Mouse (Mus musculus) hindbrain, embryonic 14.5 days (tissue): Measurements from ENCODE around the gene Fbxl7. TPM values are rescaled to one million over a fixed set of nuclear protein-coding genes. Genes with fewer than 3 reads are reported as not detected.

Source experiments
- ATAC-seq: fragments of 200-750 bp; cut with Nextera tagmentation; 2 replicates; pipeline ENCODE4 v1.8.0; 2017; ENCODE audit warnings: moderate number of reproducible peaks, mild to moderate bottlenecking, moderate TSS enrichment, moderate library complexity; ENCODE audit not compliant: low FRiP score
- DNase-seq: peaks from one replicate; pipeline ENCODE4 v3.0.0-alpha.2; 2015; ENCODE audit warnings: low spot score
- H3K27ac ChIP-seq: fragments of 300-500 bp; sonication (generic); 2 replicates; pipeline ENCODE4 v1.5.1; 2014; ENCODE audit warnings: mild to moderate bottlenecking, moderate library complexity
- H3K27me3 ChIP-seq: fragments of 300-500 bp; sonication (generic); 2 replicates; pipeline ENCODE4 v1.6.1; 2014; ENCODE audit warnings: mild to moderate bottlenecking, low read length, mixed read lengths; ENCODE audit not compliant: control insufficient read depth, insufficient read depth
- H3K36me3 ChIP-seq: fragments of 300-500 bp; sonication (generic); replicated peaks from 2 replicates; pipeline ENCODE4 v1.6.1; 2014; ENCODE audit not compliant: control insufficient read depth, insufficient read depth
- H3K4me1 ChIP-seq: fragments of 300-500 bp; sonication (generic); replicated peaks from 2 replicates; pipeline ENCODE4 v1.6.1; 2014; ENCODE audit warnings: antibody characterized with exemption, low read length, mixed read lengths; ENCODE audit not compliant: control insufficient read depth, insufficient read depth
- H3K4me2 ChIP-seq: fragments of 300-500 bp; sonication (generic); replicated peaks from 2 replicates; pipeline ENCODE4 v1.6.1; 2014; ENCODE audit warnings: mild to moderate bottlenecking, moderate library complexity
- H3K4me3 ChIP-seq: fragments of 300-500 bp; sonication (generic); replicated peaks from 2 replicates; pipeline ENCODE4 v1.5.1; 2014; ENCODE audit warnings: mild to moderate bottlenecking, low read length
- H3K9ac ChIP-seq: fragments of 300-500 bp; sonication (generic); 2 replicates; pipeline ENCODE4 v1.6.1; 2014
- H3K9me3 ChIP-seq: fragments of 300-500 bp; sonication (generic); 2 replicates; pipeline ENCODE4 v1.6.1; 2016; ENCODE audit warnings: low read length; ENCODE audit not compliant: control insufficient read depth
- whole genome bisulfite sequencing: fragments of 180-500 bp; shearing (Covaris S2); extraction: QIAGEN DNeasy Blood & Tissue Kit; methylation state at CpG from one replicate; pipeline ENCODE4 v1.1.7; 2014; 5-methylcytosine and 5-hydroxymethylcytosine counted together
- polyA plus RNA-seq: library from polyadenylated mRNA; unstranded; fragments of >200 nt; fragmentation: Nextera tagmentation; extraction: Ambion mirVana; gene quantifications from 2 replicates; pipeline ENCODE4 v1.2.1, GENCODE M21; 2014

Fbxl7 gene
- polyA plus RNA-seq, 1 experiment from 2014 or later = 15.5 TPM

- ATAC-seq = peak; percentile 79
These were observed 99.9 kb downstream of the Fbxl7 start for GRCm38 (mm10) chr15:26795518-26795917.

GRCm38 (mm10) chr15:26787148-26787547 is 108.2 kb downstream of the Fbxl7 start:
- Histone ChIP-seq H3K9me3 (no peaks in the 10 kb centered on the region), H3K27ac (no peak overlapping the region), H3K4me2 (no peak overlapping the region), H3K4me3 (no peak overlapping the region), H3K36me3 (no peaks in the 10 kb centered on the region), H3K9ac (no peak overlapping the region), H3K4me1 (no peaks in the 10 kb centered on the region), H3K27me3 (no peaks in the 10 kb centered on the region)
- no peak for ATAC-seq
- DNase-seq = no peak
- WGBS = 72% methylated on average over 6 of the region's 6 CpGs

More at GRCm38 (mm10) chr15:26795518-26795917, 99.9 kb downstream of the Fbxl7 start:
- Histone ChIP-seq H3K27me3 (no peaks in the 10 kb centered on the region), H3K4me1 (peaks cover 7% of the 10 kb centered on the region), H3K36me3 (no peaks in the 10 kb centered on the region), H3K4me2 (no peak overlapping the region), H3K27ac (peak overlapping the region; percentile 74; the same call in 1 of the 2 replicates), H3K9ac (no peak overlapping the region), H3K4me3 (no peak overlapping the region), H3K9me3 (no peaks in the 10 kb centered on the region)
- WGBS = 26% methylated on average over 6 of the region's 6 CpGs
- peak; percentile 64 for DNase-seq

- H3K36me3 ChIP-seq = no peaks in the 10 kb centered on the region
- no peaks in the 10 kb centered on the region for H3K9me3 ChIP-seq
- DNase-seq (peak; percentile 34), ATAC-seq (peak; percentile 46; the same call in 1 of the 2 replicates)
- H3K4me1 ChIP-seq = no peaks in the 10 kb centered on the region
- no peak overlapping the region for H3K4me2 ChIP-seq
- no peak overlapping the region for H3K27ac ChIP-seq
- no peak overlapping the region for H3K9ac ChIP-seq
- no peak overlapping the region for H3K4me3 ChIP-seq
- 60% methylated on average over 3 of the region's 3 CpGs for WGBS
- H3K27me3 ChIP-seq = no peaks in the 10 kb centered on the region
These were observed 114.8 kb downstream of the Fbxl7 start for GRCm38 (mm10) chr15:26780557-26780956.

GRCm38 (mm10) chr15:26779129-26779528 is 116.3 kb downstream of the Fbxl7 start:
- no peak overlapping the region for H3K4me2 ChIP-seq
- WGBS = 81% methylated on average over 4 of the region's 4 CpGs
- ATAC-seq (no peak), DNase-seq (no peak)
- H3K9me3 ChIP-seq = no peaks in the 10 kb centered on the region
- no peaks in the 10 kb centered on the region for H3K36me3 ChIP-seq
- H3K4me3 ChIP-seq = no peak overlapping the region
- no peaks in the 10 kb centered on the region for H3K4me1 ChIP-seq
- no peak overlapping the region for H3K9ac ChIP-seq
- H3K27ac ChIP-seq = no peak overlapping the region
- no peaks in the 10 kb centered on the region for H3K27me3 ChIP-seq

GRCm38 (mm10) chr15:26775720-26776119 is 119.7 kb downstream of the Fbxl7 start:
- Histone ChIP-seq H3K27ac (no peak overlapping the region), H3K4me1 (no peaks in the 10 kb centered on the region)

GRCm38 (mm10) chr15:26774895-26775294 is 120.5 kb downstream of the Fbxl7 start:
- ATAC-seq (no peak), DNase-seq (no peak)
- H3K4me2 ChIP-seq = no peak overlapping the region

More at GRCm38 (mm10) chr15:26775720-26776119, 119.7 kb downstream of the Fbxl7 start:
- H3K9ac ChIP-seq = no peak overlapping the region
- H3K9me3 ChIP-seq = no peaks in the 10 kb centered on the region
- no peaks in the 10 kb centered on the region for H3K36me3 ChIP-seq
- no peak for ATAC-seq
- no peak overlapping the region for H3K4me2 ChIP-seq
- H3K4me3 ChIP-seq = no peak overlapping the region
- DNase-seq = no peak
- H3K27me3 ChIP-seq = no peaks in the 10 kb centered on the region

GRCm38 (mm10) chr15:26761651-26762050 is 133.7 kb downstream of the Fbxl7 start:
- Histone ChIP-seq H3K27me3 (no peaks in the 10 kb centered on the region), H3K27ac (no peak overlapping the region), H3K4me3 (no peak overlapping the region), H3K36me3 (no peaks in the 10 kb centered on the region), H3K9me3 (no peaks in the 10 kb centered on the region), H3K4me1 (no peaks in the 10 kb centered on the region), H3K4me2 (no peak overlapping the region), H3K9ac (no peak overlapping the region)
- ATAC-seq = no peak
- WGBS = 44% methylated on average over 4 of the region's 4 CpGs
- DNase-seq = peak; percentile 45

More at GRCm38 (mm10) chr15:26774895-26775294, 120.5 kb downstream of the Fbxl7 start:
- Histone ChIP-seq H3K27me3 (no peaks in the 10 kb centered on the region), H3K9ac (no peak overlapping the region), H3K9me3 (no peaks in the 10 kb centered on the region), H3K36me3 (no peaks in the 10 kb centered on the region), H3K4me3 (no peak overlapping the region), H3K4me1 (no peaks in the 10 kb centered on the region), H3K27ac (no peak overlapping the region)
- 94% methylated on average over 2 of the region's 2 CpGs for WGBS

- Histone ChIP-seq H3K4me2 (no peak overlapping the region), H3K27ac (no peak overlapping the region), H3K27me3 (no peaks in the 10 kb centered on the region), H3K4me3 (no peak overlapping the region), H3K36me3 (no peaks in the 10 kb centered on the region), H3K9ac (no peak overlapping the region), H3K9me3 (no peaks in the 10 kb centered on the region), H3K4me1 (no peaks in the 10 kb centered on the region)
- 94% methylated on average over 3 of the region's 3 CpGs for whole genome bisulfite sequencing
- no peak for ATAC-seq
- DNase-seq = no peak
These were observed 146.9 kb downstream of the Fbxl7 start for GRCm38 (mm10) chr15:26748484-26748883.

GRCm38 (mm10) chr15:26732366-26732765 is 163.0 kb downstream of the Fbxl7 start:
- 75% methylated on average over 2 of the region's 2 CpGs for WGBS
- DNase-seq = no peak

GRCm38 (mm10) chr15:26730760-26731159 is 164.6 kb downstream of the Fbxl7 start:
- Histone ChIP-seq H3K36me3 (no peaks in the 10 kb centered on the region), H3K4me2 (no peak overlapping the region), H3K4me1 (no peaks in the 10 kb centered on the region), H3K27ac (no peak overlapping the region), H3K27me3 (no peaks in the 10 kb centered on the region), H3K9me3 (no peaks in the 10 kb centered on the region), H3K9ac (no peak overlapping the region), H3K4me3 (no peak overlapping the region)
- ATAC-seq = no peak
- DNase-seq = no peak
- WGBS = 83% methylated on average over 2 of the region's 2 CpGs

More at GRCm38 (mm10) chr15:26732366-26732765, 163.0 kb downstream of the Fbxl7 start:
- H3K36me3 ChIP-seq = no peaks in the 10 kb centered on the region
- H3K9me3 ChIP-seq = no peaks in the 10 kb centered on the region
- no peak overlapping the region for H3K4me3 ChIP-seq
- H3K27me3 ChIP-seq = no peaks in the 10 kb centered on the region
- no peak for ATAC-seq
- no peak overlapping the region for H3K4me2 ChIP-seq
- no peaks in the 10 kb centered on the region for H3K4me1 ChIP-seq
- no peak overlapping the region for H3K27ac ChIP-seq
- no peak overlapping the region for H3K9ac ChIP-seq
